Mouse (Mus musculus): Measurements from ENCODE around the gene Plcb4.

Gene Plcb4

GRCm38 (mm10) chr2:136002118-136002517 lies 343.3 kb downstream of the Plcb4 start:
- no peak for DNase-seq (ENCODE audit: low read depth, low spot score)

- no peak for DNase-seq (ENCODE audit: low read depth, low spot score)
Observed at GRCm38 (mm10) chr2:136003836-136004235, 345.0 kb downstream of the Plcb4 start.

- DNase-seq (ENCODE audit: low read depth, low spot score): no peak
Observed at GRCm38 (mm10) chr2:136006280-136006679, 347.5 kb downstream of the Plcb4 start.

GRCm38 (mm10) chr2:136012759-136013158 lies 353.9 kb downstream of the Plcb4 start:
- DNase-seq (ENCODE audit: low read depth, low spot score): no peak

GRCm38 (mm10) chr2:136048464-136048863 lies 389.7 kb downstream of the Plcb4 start:
- no peak for DNase-seq (ENCODE audit: low read depth, low spot score)

GRCm38 (mm10) chr2:136050793-136051615 lies 392.2 kb downstream of the Plcb4 start:
- DNase-seq (ENCODE audit: low read depth, low spot score): no peak

- DNase-seq (ENCODE audit: low read depth, low spot score): no peak
Observed at GRCm38 (mm10) chr2:136051688-136052289, 393.0 kb downstream of the Plcb4 start, which contains the start of gene Lamp5. Gene Lamp5 (plus strand): TSS chr2:136052239.

GRCm38 (mm10) chr2:136057861-136058331 lies 399.1 kb downstream of the Plcb4 start:
- no peak for DNase-seq (ENCODE audit: low read depth, low spot score)

- DNase-seq (ENCODE audit: low read depth, low spot score): no peak
Observed at GRCm38 (mm10) chr2:136058398-136058797, 399.6 kb downstream of the Plcb4 start.

GRCm38 (mm10) chr2:136059029-136059669 lies 400.3 kb downstream of the Plcb4 start:
- DNase-seq (ENCODE audit: low read depth, low spot score): no peak

Measured in A20 (cell line).